Mouse (Mus musculus): ENCODE data around the gene Lrriq3.

DNA sequence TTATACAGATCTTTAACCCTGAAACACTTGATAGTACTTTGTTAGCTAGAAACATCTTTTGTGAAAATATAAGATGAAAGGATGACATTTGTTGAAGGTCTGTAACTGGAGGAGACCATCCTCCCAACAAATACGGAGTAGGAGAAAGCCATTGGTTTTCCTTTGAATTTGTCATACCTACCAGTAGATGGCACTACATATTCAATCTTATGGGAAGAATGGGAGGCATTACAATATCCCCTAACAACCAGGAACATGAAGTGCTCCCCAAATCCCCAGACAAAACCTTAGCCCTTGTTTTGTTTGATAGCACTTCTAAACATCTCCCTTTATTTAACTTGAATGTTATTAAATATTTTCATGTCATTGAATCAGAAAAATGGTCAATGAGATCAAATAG lies 141.7 kb downstream of the Lrriq3 start:
- TF ChIP-seq CTCF (IDR thresholded peaks at IDR 0.05; ENCODE audit: insufficient read depth, low read length) (no peak), POLR2A (IDR thresholded peaks at IDR 0.05; ENCODE audit: borderline replicate concordance, extremely low read depth, low read depth, low read length) (no peak)
